Mouse (Mus musculus): ENCODE data around the gene Fzd10. TPM values are rescaled to one million over a fixed set of nuclear protein-coding genes. Genes with fewer than 3 reads are reported as not detected.

Gene Fzd10
- under 1 TPM; 0.12 to 0.54 TPM for total RNA-seq (2021)
- long read RNA-seq, experiment 1 = 0 reads
- long read RNA-seq, experiment 2 = 0 reads

GRCm38 (mm10) chr5:128600072-128601021, at the start of gene Fzd10:
Gene Fzd10, plus strand, starts transcription at chr5:128600844.
- intact Hi-C loops (cut with DNase I) = no loop called here
- peak; percentile 9 to 26 for DNase-seq

DNA sequence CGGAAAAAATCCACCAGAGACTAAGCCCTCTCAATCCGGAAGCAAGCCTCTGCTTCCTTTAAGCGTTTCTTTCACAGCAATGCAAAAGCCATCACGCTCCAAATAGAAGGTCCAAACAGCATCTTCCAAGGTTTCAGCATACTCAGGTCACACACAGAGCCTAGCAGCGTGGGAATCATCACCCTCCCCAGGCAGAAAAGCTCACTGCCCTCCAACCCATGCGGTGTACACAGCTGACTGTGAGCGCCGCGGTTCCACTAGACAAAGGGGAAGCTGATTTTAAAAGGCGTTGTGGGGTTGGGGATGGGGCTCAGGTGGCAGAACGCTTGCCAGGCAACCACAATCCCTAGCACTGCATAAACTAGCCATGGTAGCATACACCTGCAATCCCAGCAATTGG, 49.2 kb upstream of the Fzd10 start:
- intact Hi-C loops (cut with DNase I) = no loop called here
- no peak for DNase-seq

- no peak for DNase-seq
- intact Hi-C loops (cut with DNase I) = no loop called here
Measured at GRCm38 (mm10) chr5:128552136-128552890, 48.3 kb upstream of the Fzd10 start.

DNA sequence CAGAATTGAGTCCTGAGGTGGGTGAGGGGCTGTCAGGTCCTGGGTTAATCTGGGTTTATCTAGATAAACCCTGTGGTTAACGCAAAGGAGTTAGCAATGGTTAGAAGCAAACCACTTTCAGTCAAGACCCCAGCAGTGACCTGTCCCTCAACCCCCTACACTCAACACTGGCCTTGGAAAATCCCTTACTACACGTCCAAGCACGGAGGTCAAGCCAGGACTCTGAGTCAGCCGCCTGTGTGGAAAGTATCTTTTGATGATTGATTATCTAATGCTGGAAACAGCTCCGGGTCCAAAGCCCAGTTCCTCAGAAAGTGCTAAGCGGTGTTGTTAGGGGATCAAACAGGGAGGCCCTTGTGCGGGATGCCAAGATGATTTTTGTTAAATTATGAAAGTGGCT, 42.5 kb upstream of the Fzd10 start:
- DNase-seq = peak in 1 of 2 experiments; percentile 7
- intact Hi-C loops (cut with DNase I) = no loop called here

- no peak for DNase-seq
- intact Hi-C loops (cut with DNase I) = no loop called here
Measured at GRCm38 (mm10) chr5:128567313-128567712, 33.3 kb upstream of the Fzd10 start.

DNA sequence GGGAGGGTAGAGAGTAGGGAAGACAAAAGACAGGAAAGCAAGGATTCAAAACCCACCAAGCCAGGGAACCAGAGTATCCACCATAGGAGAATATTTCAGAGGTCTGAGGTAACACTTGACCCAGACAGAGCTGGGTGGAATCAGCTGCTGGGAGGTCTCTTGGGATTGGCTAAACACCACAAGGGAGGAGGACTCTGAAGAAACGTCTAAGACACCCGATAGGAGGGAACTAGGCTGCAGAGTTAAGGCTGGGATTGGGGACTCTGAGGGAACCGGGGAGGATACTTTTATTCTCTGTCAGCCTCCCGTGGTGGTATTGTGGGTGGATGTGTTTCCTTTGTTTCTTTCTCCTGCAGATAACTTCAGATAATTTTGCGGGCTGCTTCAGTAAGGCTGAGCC, 31.7 kb upstream of the Fzd10 start:
- intact Hi-C loops (cut with DNase I) = no loop called here

DNA sequence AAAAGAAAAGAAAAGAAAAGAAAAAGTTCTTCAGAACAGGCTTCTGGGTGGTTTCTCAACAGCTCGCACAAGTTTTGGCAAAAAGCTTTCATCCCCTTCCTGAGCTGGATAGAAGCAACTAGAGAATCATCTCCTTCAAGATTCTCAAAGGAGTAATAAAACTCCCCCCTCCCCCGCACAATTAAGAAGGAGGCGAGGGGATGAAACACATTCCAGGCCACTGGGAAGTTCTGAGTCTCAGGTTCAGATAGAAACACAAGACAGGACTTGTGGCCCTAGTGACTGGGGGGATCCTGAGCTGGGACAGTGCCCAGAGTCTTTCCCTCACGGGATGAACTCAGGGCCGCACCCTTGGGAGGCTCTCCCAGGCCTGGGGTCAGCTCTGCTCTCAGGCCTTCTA, 30.6 kb upstream of the Fzd10 start:
- DNase-seq = no peak
- intact Hi-C loops (cut with DNase I) = no loop called here

More for the DNA sequence above, 31.7 kb upstream of the Fzd10 start:
- no peak for DNase-seq

GRCm38 (mm10) chr5:128570848-128571247, 29.8 kb upstream of the Fzd10 start:
- intact Hi-C loops (cut with DNase I) = no loop called here
- DNase-seq = no peak

- no peak for DNase-seq
- intact Hi-C loops (cut with DNase I) = no loop called here
Measured at GRCm38 (mm10) chr5:128571706-128572105, 28.9 kb upstream of the Fzd10 start.

GRCm38 (mm10) chr5:128575997-128576579, 24.6 kb upstream of the Fzd10 start:
- intact Hi-C loops (cut with DNase I) = no loop called here
- DNase-seq = no peak

GRCm38 (mm10) chr5:128579047-128579650, 21.5 kb upstream of the Fzd10 start:
- intact Hi-C loops (cut with DNase I) = no loop called here
- DNase-seq = peak in 1 of 2 experiments; percentile 9

GRCm38 (mm10) chr5:128580931-128581330, 19.7 kb upstream of the Fzd10 start:
- DNase-seq = no peak
- intact Hi-C loops (cut with DNase I) = no loop called here

DNA sequence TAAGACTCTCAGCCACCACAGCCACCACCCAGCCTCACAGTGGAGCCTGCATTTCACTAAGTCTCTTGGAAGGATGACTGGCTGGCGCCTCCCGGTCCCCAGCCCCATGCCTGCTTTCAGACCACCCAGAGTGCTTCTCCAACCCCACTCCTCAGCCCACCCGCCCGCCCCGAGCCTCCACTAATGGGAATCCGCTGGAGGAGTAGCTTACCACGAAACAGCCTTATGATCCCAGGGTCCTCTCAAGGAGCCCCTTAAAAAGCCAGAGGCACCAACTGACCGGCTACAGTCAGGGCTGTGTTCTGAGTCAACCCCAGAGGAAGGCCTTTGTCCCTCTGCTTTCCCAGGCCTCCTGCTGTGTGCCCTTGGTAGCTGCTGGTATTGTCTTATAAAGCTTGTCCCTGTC, 19.1 kb upstream of the Fzd10 start:
- intact Hi-C loops (cut with DNase I) = no loop called here
- no peak for DNase-seq

- no peak for DNase-seq
- intact Hi-C loops (cut with DNase I) = no loop called here
Measured at GRCm38 (mm10) chr5:128589231-128589630, 11.4 kb upstream of the Fzd10 start.

GRCm38 (mm10) chr5:128593446-128593845, 7.2 kb upstream of the Fzd10 start:
- intact Hi-C loops (cut with DNase I) = no loop called here
- no peak for DNase-seq

DNA sequence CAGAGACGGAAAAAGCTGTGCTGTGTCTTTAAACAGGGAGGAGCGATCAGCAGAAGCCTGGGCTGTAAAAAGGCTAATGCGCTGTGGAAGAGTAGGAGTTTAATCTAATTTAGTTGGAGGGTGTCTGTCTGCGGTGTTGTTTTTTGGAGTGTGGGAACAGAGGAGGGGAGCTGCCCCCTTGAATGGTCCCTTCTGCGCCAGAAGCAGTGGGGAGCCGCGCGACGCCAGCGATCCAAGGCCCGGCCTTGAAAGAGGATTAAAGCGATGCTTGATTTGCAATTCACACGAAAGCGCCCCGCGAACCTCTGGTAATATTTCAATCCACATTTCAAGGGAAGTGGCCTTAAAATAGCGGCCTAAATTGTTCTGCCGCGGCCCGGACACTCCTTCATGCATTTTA, 3.8 kb upstream of the Fzd10 start:
- intact Hi-C loops (cut with DNase I) = no loop called here
- DNase-seq = no peak

DNA sequence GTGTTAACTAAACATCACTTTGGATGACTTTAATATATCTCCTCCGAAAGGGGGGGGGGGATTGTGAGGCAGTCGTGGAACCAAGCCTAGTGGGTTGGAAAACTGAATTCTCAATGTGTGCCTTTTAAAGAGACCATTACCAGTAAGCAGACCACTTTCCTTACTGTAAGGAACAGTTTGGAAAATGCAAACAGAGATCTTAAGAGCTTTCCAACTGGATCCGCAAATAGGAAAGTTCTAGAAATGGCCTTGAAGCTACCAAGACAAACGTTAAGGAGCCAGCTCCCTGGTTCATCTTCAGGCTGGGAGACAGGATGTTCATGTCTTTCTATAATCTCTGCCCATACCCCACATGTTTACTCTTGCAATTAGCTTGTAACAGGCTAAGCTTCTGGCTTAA, 3.3 kb upstream of the Fzd10 start:
- intact Hi-C loops (cut with DNase I) = no loop called here
- no peak for DNase-seq

DNA sequence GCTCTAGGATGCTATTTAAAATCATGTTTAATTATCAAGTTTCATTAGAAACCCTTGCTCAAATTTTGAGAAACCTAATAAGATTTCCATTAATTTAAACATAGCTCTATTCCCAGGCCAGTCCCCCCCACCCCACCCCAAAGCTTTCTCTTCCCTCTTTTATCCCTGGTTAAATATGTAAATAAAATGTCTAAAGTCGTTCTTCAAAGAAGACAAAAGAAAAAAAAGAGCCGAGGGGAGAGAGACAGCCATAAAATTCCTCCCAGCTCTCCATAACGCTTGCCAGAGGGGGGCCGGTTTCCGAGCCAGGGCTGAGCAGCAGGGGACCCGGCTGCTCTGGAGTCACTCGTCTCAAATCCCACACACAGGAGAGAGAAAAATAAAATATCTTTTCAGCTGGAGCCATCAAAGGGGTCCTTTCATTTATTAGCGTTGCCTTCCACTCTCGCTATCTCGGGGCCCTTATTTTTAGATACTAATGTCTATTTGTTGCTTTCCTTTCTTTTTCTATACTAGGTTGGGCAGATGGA, 2.4 kb upstream of the Fzd10 start:
- intact Hi-C loops (cut with DNase I) = no loop called here

GRCm38 (mm10) chr5:128598760-128599364, 1.8 kb upstream of the Fzd10 start:
- no peak for DNase-seq
- intact Hi-C loops (cut with DNase I) = no loop called here

More for the DNA sequence above, 2.4 kb upstream of the Fzd10 start:
- DNase-seq = no peak
